Mouse (Mus musculus): ENCODE measurements at regions not wholly inside any gene's neighbourhood (a gene's known extent, or its start where the extent isn't known, plus 50 kb on each side); places are given as distances from the start of the nearest gene placed in this dataset.

DNA sequence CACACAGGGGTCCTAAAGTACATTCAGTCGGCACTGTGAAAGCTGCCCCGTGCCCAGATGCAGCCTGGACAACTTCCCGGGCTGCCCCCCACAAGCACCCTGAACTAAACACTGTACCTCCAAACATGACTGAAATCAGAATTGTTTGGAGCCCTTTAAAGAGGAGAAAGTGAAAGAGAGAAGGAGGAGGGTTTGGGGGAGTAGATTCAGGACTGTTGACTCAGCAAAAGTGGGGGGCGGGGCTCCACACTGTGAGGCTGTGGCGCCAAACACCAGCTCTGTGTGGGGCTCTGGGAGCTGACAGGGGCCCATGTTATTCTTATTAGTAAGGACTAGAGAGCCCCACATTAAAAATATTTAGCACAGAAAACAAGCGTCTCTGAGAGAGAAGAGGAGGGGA lies 71.8 kb upstream of the Pou3f3 start:
- H3K79me2 ChIP-seq (ENCODE audit: control insufficient read depth, insufficient read depth) = no peaks in the 10 kb centered on the region
- H3ac ChIP-seq (ENCODE audit: control insufficient read depth, insufficient read length, low read depth) = no peak overlapping the region
- H3K79me3 ChIP-seq (ENCODE audit: low read depth) = no peaks in the 10 kb centered on the region
- H3K4me3 ChIP-seq (ENCODE audit: insufficient read depth, poor library complexity, severe bottlenecking) = no peak overlapping the region
- no peaks in the 10 kb centered on the region for H3K36me3 ChIP-seq (ENCODE audit: control insufficient read depth, insufficient read depth)
- no peaks in the 10 kb centered on the region for H3K27me3 ChIP-seq (ENCODE audit: control insufficient read depth, insufficient read depth, insufficient read length)
- no peak for TF ChIP-seq USF1 (IDR thresholded peaks at IDR 0.05; ENCODE audit: low read depth)

DNA sequence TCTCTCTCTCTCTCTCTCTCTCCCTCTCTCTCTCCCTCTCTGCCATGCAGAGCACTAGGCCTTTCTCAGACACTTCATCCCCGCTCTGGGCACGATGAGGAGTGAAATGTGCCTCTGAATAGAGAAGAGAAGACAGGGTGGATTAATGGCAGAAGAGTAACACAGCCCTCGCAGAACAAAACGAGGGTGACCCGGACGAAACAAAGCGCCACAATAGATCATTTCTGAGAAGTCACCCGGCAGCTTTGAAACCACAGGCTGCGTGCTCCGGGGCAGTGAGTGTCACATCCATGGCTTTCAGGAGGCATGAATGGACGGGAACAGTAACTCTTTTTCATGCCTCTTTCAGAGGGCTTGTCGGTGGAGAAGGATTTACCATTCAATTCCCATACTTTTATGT lies 66.8 kb upstream of the Pou3f3 start:
- H3K79me2 ChIP-seq (ENCODE audit: control insufficient read depth, insufficient read depth) = no peaks in the 10 kb centered on the region
- H3K4me3 ChIP-seq (ENCODE audit: insufficient read depth, poor library complexity, severe bottlenecking) = no peak overlapping the region
- H3K79me3 ChIP-seq (ENCODE audit: low read depth) = no peaks in the 10 kb centered on the region
- no peaks in the 10 kb centered on the region for H3K27me3 ChIP-seq (ENCODE audit: control insufficient read depth, insufficient read depth, insufficient read length)
- TF ChIP-seq MAX (IDR thresholded peaks at IDR 0.05) = no peak
- no peak for TF ChIP-seq USF1 (IDR thresholded peaks at IDR 0.05; ENCODE audit: low read depth)
- TF ChIP-seq CEBPB (IDR thresholded peaks at IDR 0.05; ENCODE audit: low read depth) = no peak
- TF ChIP-seq FOSL1 (IDR thresholded peaks at IDR 0.05; ENCODE audit: insufficient read depth, low read length, poor library complexity, severe bottlenecking) = no peak
- no peak for TF ChIP-seq MYOD1 (IDR thresholded peaks at IDR 0.05; ENCODE audit: control insufficient read depth, insufficient read length, low read depth)
- TF ChIP-seq MYOG (IDR thresholded peaks at IDR 0.05; ENCODE audit: control insufficient read depth, extremely low read depth, insufficient read length) = no peak
- no peak for TF ChIP-seq CTCF (IDR thresholded peaks at IDR 0.05; ENCODE audit: control insufficient read depth, insufficient read depth, insufficient read length)
- H3K36me3 ChIP-seq (ENCODE audit: control insufficient read depth, insufficient read depth) = no peaks in the 10 kb centered on the region
- no peak overlapping the region for H3ac ChIP-seq (ENCODE audit: control insufficient read depth, insufficient read length, low read depth)

DNA sequence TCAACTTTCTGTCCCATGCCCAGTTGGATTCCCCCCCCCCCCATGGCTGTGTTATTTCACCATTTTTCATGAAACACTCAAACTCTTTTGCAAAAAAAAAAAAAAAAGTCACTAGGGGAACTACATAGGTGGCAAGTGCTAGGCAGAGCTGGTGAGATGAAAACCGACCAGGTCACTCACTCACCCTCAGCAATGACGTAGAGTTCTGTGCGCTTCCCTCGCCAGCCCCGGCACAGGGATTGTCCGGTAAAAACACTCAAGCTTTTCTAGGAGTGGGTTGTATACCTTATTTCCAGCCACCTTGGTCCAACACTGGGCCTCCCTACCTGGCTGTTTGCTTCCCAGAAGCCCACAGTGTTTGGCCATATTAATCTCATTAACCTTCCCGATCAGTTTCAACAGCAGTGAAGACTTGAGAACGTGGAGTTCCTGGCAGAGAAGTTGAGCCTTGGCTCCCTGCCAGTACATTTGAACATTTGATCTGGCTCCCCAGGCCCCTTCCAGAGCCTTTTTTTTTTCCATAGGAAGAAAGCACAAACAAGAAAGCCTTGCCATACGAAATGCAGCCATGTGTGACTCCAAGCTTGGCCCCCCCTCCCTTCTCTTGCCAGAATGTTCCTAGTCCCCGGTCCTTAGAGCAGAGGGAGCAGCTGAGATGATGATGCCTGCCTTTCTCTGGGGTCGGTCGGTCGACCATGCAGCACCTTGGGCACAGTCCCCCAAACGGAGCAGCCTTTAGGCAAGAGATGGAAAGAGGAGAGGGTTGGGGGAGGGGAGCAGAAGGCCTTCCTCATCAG lies 65.9 kb upstream of the Pou3f3 start:
- H3K79me3 ChIP-seq (ENCODE audit: low read depth) = no peaks in the 10 kb centered on the region
- TF ChIP-seq MYOD1 (IDR thresholded peaks at IDR 0.05; ENCODE audit: control insufficient read depth, insufficient read length, low read depth) (no peak), MAX (IDR thresholded peaks at IDR 0.05) (no peak), CTCF (IDR thresholded peaks at IDR 0.05; ENCODE audit: control insufficient read depth, insufficient read depth, insufficient read length) (no peak), USF1 (IDR thresholded peaks at IDR 0.05; ENCODE audit: low read depth) (no peak), CEBPB (IDR thresholded peaks at IDR 0.05; ENCODE audit: low read depth) (no peak), MYOG (IDR thresholded peaks at IDR 0.05; ENCODE audit: control insufficient read depth, extremely low read depth, insufficient read length) (no peak), FOSL1 (IDR thresholded peaks at IDR 0.05; ENCODE audit: insufficient read depth, low read length, poor library complexity, severe bottlenecking) (no peak)
- no peaks in the 10 kb centered on the region for H3K79me2 ChIP-seq (ENCODE audit: control insufficient read depth, insufficient read depth)
- no peaks in the 10 kb centered on the region for H3K36me3 ChIP-seq (ENCODE audit: control insufficient read depth, insufficient read depth)
- no peak overlapping the region for H3K4me3 ChIP-seq (ENCODE audit: insufficient read depth, poor library complexity, severe bottlenecking)
- H3K27me3 ChIP-seq (ENCODE audit: control insufficient read depth, insufficient read depth, insufficient read length) = no peaks in the 10 kb centered on the region
- no peak overlapping the region for H3ac ChIP-seq (ENCODE audit: control insufficient read depth, insufficient read length, low read depth)

DNA sequence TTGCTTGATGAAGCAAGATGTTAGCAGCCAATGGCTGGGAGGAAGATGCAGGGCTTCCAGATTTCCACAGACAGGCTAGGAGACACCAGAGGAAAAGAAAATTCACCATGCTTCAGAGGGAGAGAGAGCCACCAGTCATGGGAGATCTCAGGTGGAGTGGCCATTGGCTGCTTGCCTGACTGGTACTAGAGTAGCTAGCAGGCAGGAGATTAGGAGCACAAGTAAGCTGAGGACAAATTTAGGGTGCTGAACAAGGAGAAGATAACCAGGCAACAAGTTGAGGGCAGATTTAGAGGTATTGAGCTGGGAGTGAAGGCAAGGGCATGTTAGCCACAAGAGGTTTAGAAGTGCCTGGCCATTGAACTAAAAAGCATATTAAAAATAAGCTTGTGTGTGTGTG lies 63.3 kb upstream of the Pou3f3 start:
- Histone ChIP-seq H3ac (ENCODE audit: control insufficient read depth, insufficient read length, low read depth) (no peak overlapping the region), H3K79me3 (ENCODE audit: low read depth) (no peaks in the 10 kb centered on the region), H3K79me2 (ENCODE audit: control insufficient read depth, insufficient read depth) (no peaks in the 10 kb centered on the region), H3K36me3 (ENCODE audit: control insufficient read depth, insufficient read depth) (no peaks in the 10 kb centered on the region), H3K4me3 (ENCODE audit: insufficient read depth, poor library complexity, severe bottlenecking) (no peak overlapping the region), H3K27me3 (ENCODE audit: control insufficient read depth, insufficient read depth, insufficient read length) (no peaks in the 10 kb centered on the region)
- TF ChIP-seq MAX (IDR thresholded peaks at IDR 0.05) (no peak), MYOG (IDR thresholded peaks at IDR 0.05; ENCODE audit: control insufficient read depth, extremely low read depth, insufficient read length) (no peak), MYOD1 (IDR thresholded peaks at IDR 0.05; ENCODE audit: control insufficient read depth, insufficient read length, low read depth) (no peak), CTCF (IDR thresholded peaks at IDR 0.05; ENCODE audit: control insufficient read depth, insufficient read depth, insufficient read length) (no peak), FOSL1 (IDR thresholded peaks at IDR 0.05; ENCODE audit: insufficient read depth, low read length, poor library complexity, severe bottlenecking) (no peak), USF1 (IDR thresholded peaks at IDR 0.05; ENCODE audit: low read depth) (no peak), CEBPB (IDR thresholded peaks at IDR 0.05; ENCODE audit: low read depth) (no peak)

DNA sequence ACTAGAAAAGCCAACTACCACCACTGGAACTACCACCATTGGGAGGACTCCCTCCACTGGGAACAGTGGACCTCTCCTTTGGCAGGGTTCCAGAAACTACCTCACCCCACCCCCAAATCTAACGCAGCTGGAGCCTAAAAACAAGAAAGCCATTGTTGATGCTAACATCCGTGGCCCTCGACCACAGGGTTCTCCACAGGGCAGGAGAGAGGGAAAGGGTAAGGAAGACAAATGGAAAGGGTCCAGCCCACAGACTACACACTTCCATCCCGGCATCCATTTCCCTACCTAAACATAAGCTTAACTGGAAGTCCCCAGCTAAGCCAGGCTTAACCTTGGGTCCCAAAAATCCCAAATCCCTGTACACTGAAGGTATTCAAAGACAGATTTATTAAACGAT lies 59.0 kb upstream of the Pou3f3 start:
- Histone ChIP-seq H3K36me3 (ENCODE audit: control insufficient read depth, insufficient read depth) (no peaks in the 10 kb centered on the region), H3K79me2 (ENCODE audit: control insufficient read depth, insufficient read depth) (no peaks in the 10 kb centered on the region), H3ac (ENCODE audit: control insufficient read depth, insufficient read length, low read depth) (no peak overlapping the region), H3K79me3 (ENCODE audit: low read depth) (no peaks in the 10 kb centered on the region), H3K4me3 (ENCODE audit: insufficient read depth, poor library complexity, severe bottlenecking) (no peak overlapping the region), H3K27me3 (ENCODE audit: control insufficient read depth, insufficient read depth, insufficient read length) (no peaks in the 10 kb centered on the region)
- TF ChIP-seq MAX (IDR thresholded peaks at IDR 0.05) (no peak), MYOD1 (IDR thresholded peaks at IDR 0.05; ENCODE audit: control insufficient read depth, insufficient read length, low read depth) (no peak), FOSL1 (IDR thresholded peaks at IDR 0.05; ENCODE audit: insufficient read depth, low read length, poor library complexity, severe bottlenecking) (no peak), CEBPB (IDR thresholded peaks at IDR 0.05; ENCODE audit: low read depth) (no peak), CTCF (IDR thresholded peaks at IDR 0.05; ENCODE audit: control insufficient read depth, insufficient read depth, insufficient read length) (no peak), USF1 (IDR thresholded peaks at IDR 0.05; ENCODE audit: low read depth) (no peak), MYOG (IDR thresholded peaks at IDR 0.05; ENCODE audit: control insufficient read depth, extremely low read depth, insufficient read length) (no peak)

All from C2C12 (cell line).